Mouse (Mus musculus): ENCODE measurements at regions not wholly inside any gene's neighbourhood (a gene's known extent, or its start where the extent isn't known, plus 50 kb on each side); places are given as distances from the start of the nearest gene placed in this dataset.

DNA sequence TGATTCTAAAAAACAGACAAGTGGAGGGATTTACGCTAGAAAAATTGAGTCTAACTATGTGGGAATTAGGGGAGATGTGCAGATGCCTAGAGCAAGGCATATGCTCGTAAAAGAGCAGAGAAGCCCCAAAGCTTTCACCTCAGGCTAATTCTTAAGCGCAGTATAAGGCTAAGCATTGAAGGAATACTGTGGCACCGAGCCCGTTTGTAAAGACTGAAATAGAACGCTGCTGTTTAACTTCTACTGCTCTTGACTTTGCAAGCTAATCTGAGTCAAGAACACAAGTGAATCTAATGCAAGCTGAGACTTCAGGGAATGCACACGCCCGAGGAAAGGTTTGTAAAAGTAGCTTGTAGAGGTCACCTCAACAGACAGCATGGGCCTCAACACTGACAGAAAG lies 88.5 kb upstream of the Rorb start:
- Histone ChIP-seq H3K79me2 (ENCODE audit: control insufficient read depth, insufficient read depth) (no peaks in the 10 kb centered on the region), H3K79me3 (ENCODE audit: low read depth) (no peaks in the 10 kb centered on the region), H3K36me3 (ENCODE audit: control insufficient read depth, insufficient read depth) (no peaks in the 10 kb centered on the region), H3K4me3 (ENCODE audit: insufficient read depth, poor library complexity, severe bottlenecking) (no peak overlapping the region), H3K27me3 (ENCODE audit: control insufficient read depth, insufficient read depth, insufficient read length) (no peaks in the 10 kb centered on the region), H3ac (ENCODE audit: control insufficient read depth, insufficient read length, low read depth) (no peak overlapping the region)
- TF ChIP-seq MYOD1 (IDR thresholded peaks at IDR 0.05; ENCODE audit: control insufficient read depth, insufficient read length, low read depth) (no peak), CEBPB (IDR thresholded peaks at IDR 0.05; ENCODE audit: low read depth) (no peak), FOSL1 (IDR thresholded peaks at IDR 0.05; ENCODE audit: insufficient read depth, low read length, poor library complexity, severe bottlenecking) (no peak), CTCF (IDR thresholded peaks at IDR 0.05; ENCODE audit: control insufficient read depth, insufficient read depth, insufficient read length) (no peak), MAX (IDR thresholded peaks at IDR 0.05) (no peak), MYOG (IDR thresholded peaks at IDR 0.05; ENCODE audit: control insufficient read depth, extremely low read depth, insufficient read length) (no peak), USF1 (IDR thresholded peaks at IDR 0.05; ENCODE audit: low read depth) (no peak)

DNA sequence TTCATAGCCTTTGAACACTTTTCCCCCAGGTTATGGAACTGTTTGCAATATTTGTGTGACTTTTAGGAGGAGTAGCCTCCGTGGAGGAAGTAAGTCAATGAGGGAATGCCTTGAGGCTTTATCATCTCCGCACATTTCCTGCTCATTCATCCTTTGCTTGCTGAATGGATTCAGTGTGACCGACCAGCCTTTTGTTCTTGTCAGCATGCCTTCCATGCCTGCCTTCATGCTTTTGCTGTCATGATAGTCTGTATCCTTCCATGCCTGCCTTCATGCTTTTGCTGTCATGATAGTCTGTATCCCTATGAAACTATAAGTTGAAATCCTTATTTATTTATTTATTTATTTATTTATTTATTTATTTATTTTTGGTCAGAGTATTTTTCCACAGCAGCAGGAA lies 87.8 kb upstream of the Rorb start:
- Histone ChIP-seq H3K27me3 (ENCODE audit: control insufficient read depth, insufficient read depth, insufficient read length) (no peaks in the 10 kb centered on the region), H3K36me3 (ENCODE audit: control insufficient read depth, insufficient read depth) (no peaks in the 10 kb centered on the region), H3K4me3 (ENCODE audit: insufficient read depth, poor library complexity, severe bottlenecking) (no peak overlapping the region), H3K79me3 (ENCODE audit: low read depth) (no peaks in the 10 kb centered on the region), H3K79me2 (ENCODE audit: control insufficient read depth, insufficient read depth) (no peaks in the 10 kb centered on the region), H3ac (ENCODE audit: control insufficient read depth, insufficient read length, low read depth) (no peak overlapping the region)
- TF ChIP-seq FOSL1 (IDR thresholded peaks at IDR 0.05; ENCODE audit: insufficient read depth, low read length, poor library complexity, severe bottlenecking) (no peak), MAX (IDR thresholded peaks at IDR 0.05) (no peak), CTCF (IDR thresholded peaks at IDR 0.05; ENCODE audit: control insufficient read depth, insufficient read depth, insufficient read length) (no peak), USF1 (IDR thresholded peaks at IDR 0.05; ENCODE audit: low read depth) (no peak), MYOD1 (IDR thresholded peaks at IDR 0.05; ENCODE audit: control insufficient read depth, insufficient read length, low read depth) (no peak), CEBPB (IDR thresholded peaks at IDR 0.05; ENCODE audit: low read depth) (no peak), MYOG (IDR thresholded peaks at IDR 0.05; ENCODE audit: control insufficient read depth, extremely low read depth, insufficient read length) (no peak)

- H3ac ChIP-seq (ENCODE audit: control insufficient read depth, insufficient read length, low read depth), result no peak overlapping the region
- no peaks in the 10 kb centered on the region for H3K79me3 ChIP-seq (ENCODE audit: low read depth)
- no peaks in the 10 kb centered on the region for H3K79me2 ChIP-seq (ENCODE audit: control insufficient read depth, insufficient read depth)
- no peak overlapping the region for H3K4me3 ChIP-seq (ENCODE audit: insufficient read depth, poor library complexity, severe bottlenecking)
- no peaks in the 10 kb centered on the region for H3K36me3 ChIP-seq (ENCODE audit: control insufficient read depth, insufficient read depth)
- TF ChIP-seq MYOD1 (IDR thresholded peaks at IDR 0.05; ENCODE audit: control insufficient read depth, insufficient read length, low read depth), result no peak
- no peak for TF ChIP-seq MYOG (IDR thresholded peaks at IDR 0.05; ENCODE audit: control insufficient read depth, extremely low read depth, insufficient read length)
- no peak for TF ChIP-seq MAX (IDR thresholded peaks at IDR 0.05)
- TF ChIP-seq CEBPB (IDR thresholded peaks at IDR 0.05; ENCODE audit: low read depth), result no peak
- TF ChIP-seq FOSL1 (IDR thresholded peaks at IDR 0.05; ENCODE audit: insufficient read depth, low read length, poor library complexity, severe bottlenecking), result no peak
- no peak for TF ChIP-seq CTCF (IDR thresholded peaks at IDR 0.05; ENCODE audit: control insufficient read depth, insufficient read depth, insufficient read length)
- TF ChIP-seq USF1 (IDR thresholded peaks at IDR 0.05; ENCODE audit: low read depth), result no peak
- H3K27me3 ChIP-seq (ENCODE audit: control insufficient read depth, insufficient read depth, insufficient read length), result no peaks in the 10 kb centered on the region
These were observed 83.7 kb upstream of the Rorb start for GRCm38 (mm10) chr19:19194728-19195127.

DNA sequence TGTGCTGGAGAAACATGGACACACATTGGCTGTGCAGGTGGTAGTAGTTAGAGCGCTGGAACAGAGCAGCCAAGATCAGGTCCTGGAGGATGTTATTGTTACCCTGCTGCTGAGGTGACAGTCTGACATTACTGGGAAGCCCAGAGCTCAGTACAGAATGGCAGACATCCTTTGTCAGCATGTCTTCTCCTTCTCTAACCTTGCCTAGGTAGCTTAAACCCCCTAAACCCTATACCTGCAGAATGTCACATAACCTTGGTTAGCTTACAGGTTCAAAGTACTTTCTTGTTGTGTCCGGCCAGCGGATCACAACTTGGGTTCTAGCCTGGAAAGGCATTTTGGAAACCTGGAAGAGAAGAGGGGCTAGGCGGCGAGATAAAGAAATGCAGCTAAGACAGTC lies 83.3 kb upstream of the Rorb start:
- no peaks in the 10 kb centered on the region for H3K79me3 ChIP-seq (ENCODE audit: low read depth)
- H3K36me3 ChIP-seq (ENCODE audit: control insufficient read depth, insufficient read depth), result no peaks in the 10 kb centered on the region
- TF ChIP-seq CEBPB (IDR thresholded peaks at IDR 0.05; ENCODE audit: low read depth) (no peak), MAX (IDR thresholded peaks at IDR 0.05) (no peak), CTCF (IDR thresholded peaks at IDR 0.05; ENCODE audit: control insufficient read depth, insufficient read depth, insufficient read length) (no peak), FOSL1 (IDR thresholded peaks at IDR 0.05; ENCODE audit: insufficient read depth, low read length, poor library complexity, severe bottlenecking) (no peak), MYOD1 (IDR thresholded peaks at IDR 0.05; ENCODE audit: control insufficient read depth, insufficient read length, low read depth) (no peak), USF1 (IDR thresholded peaks at IDR 0.05; ENCODE audit: low read depth) (no peak), MYOG (IDR thresholded peaks at IDR 0.05; ENCODE audit: control insufficient read depth, extremely low read depth, insufficient read length) (no peak)
- H3K27me3 ChIP-seq (ENCODE audit: control insufficient read depth, insufficient read depth, insufficient read length), result no peaks in the 10 kb centered on the region
- H3ac ChIP-seq (ENCODE audit: control insufficient read depth, insufficient read length, low read depth), result no peak overlapping the region
- no peak overlapping the region for H3K4me3 ChIP-seq (ENCODE audit: insufficient read depth, poor library complexity, severe bottlenecking)
- no peaks in the 10 kb centered on the region for H3K79me2 ChIP-seq (ENCODE audit: control insufficient read depth, insufficient read depth)

DNA sequence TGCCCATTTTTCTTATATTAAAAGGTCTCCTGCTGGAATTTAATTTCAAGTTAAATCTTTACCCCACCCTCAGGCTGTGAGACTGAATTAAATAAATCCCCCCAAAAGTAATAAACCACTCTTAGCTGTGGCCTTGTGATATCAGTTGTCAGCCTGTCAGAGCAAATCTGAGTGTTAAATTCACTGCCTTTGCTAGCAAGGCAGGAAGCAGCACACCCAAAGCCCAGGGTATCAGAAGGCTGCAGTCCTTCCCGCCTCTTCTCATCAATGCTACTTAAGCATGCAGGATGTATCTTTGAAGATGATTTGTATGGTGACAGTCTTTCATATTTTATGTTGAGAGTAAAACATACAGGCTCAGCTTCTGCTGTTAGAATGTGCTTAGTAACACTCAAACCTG lies 61.8 kb upstream of the Rorb start:
- TF ChIP-seq CTCF (IDR thresholded peaks at IDR 0.05; ENCODE audit: control insufficient read depth, insufficient read depth, insufficient read length) (no peak), USF1 (IDR thresholded peaks at IDR 0.05; ENCODE audit: low read depth) (no peak), MYOD1 (IDR thresholded peaks at IDR 0.05; ENCODE audit: control insufficient read depth, insufficient read length, low read depth) (no peak), MYOG (IDR thresholded peaks at IDR 0.05; ENCODE audit: control insufficient read depth, extremely low read depth, insufficient read length) (no peak), FOSL1 (IDR thresholded peaks at IDR 0.05; ENCODE audit: insufficient read depth, low read length, poor library complexity, severe bottlenecking) (no peak), MAX (IDR thresholded peaks at IDR 0.05) (no peak), CEBPB (IDR thresholded peaks at IDR 0.05; ENCODE audit: low read depth) (no peak)
- H3ac ChIP-seq (ENCODE audit: control insufficient read depth, insufficient read length, low read depth), result no peak overlapping the region
- H3K79me3 ChIP-seq (ENCODE audit: low read depth), result no peaks in the 10 kb centered on the region
- H3K27me3 ChIP-seq (ENCODE audit: control insufficient read depth, insufficient read depth, insufficient read length), result no peaks in the 10 kb centered on the region
- H3K36me3 ChIP-seq (ENCODE audit: control insufficient read depth, insufficient read depth), result no peaks in the 10 kb centered on the region
- H3K4me3 ChIP-seq (ENCODE audit: insufficient read depth, poor library complexity, severe bottlenecking), result no peak overlapping the region
- H3K79me2 ChIP-seq (ENCODE audit: control insufficient read depth, insufficient read depth), result no peaks in the 10 kb centered on the region

- Histone ChIP-seq H3K36me3 (ENCODE audit: control insufficient read depth, insufficient read depth) (no peaks in the 10 kb centered on the region), H3K27me3 (ENCODE audit: control insufficient read depth, insufficient read depth, insufficient read length) (no peaks in the 10 kb centered on the region), H3K79me3 (ENCODE audit: low read depth) (no peaks in the 10 kb centered on the region), H3K4me3 (ENCODE audit: insufficient read depth, poor library complexity, severe bottlenecking) (no peak overlapping the region), H3ac (ENCODE audit: control insufficient read depth, insufficient read length, low read depth) (no peak overlapping the region), H3K79me2 (ENCODE audit: control insufficient read depth, insufficient read depth) (no peaks in the 10 kb centered on the region)
- TF ChIP-seq MYOD1 (IDR thresholded peaks at IDR 0.05; ENCODE audit: control insufficient read depth, insufficient read length, low read depth), result no peak
- TF ChIP-seq FOSL1 (IDR thresholded peaks at IDR 0.05; ENCODE audit: insufficient read depth, low read length, poor library complexity, severe bottlenecking), result no peak
- no peak for TF ChIP-seq USF1 (IDR thresholded peaks at IDR 0.05; ENCODE audit: low read depth)
- no peak for TF ChIP-seq MYOG (IDR thresholded peaks at IDR 0.05; ENCODE audit: control insufficient read depth, extremely low read depth, insufficient read length)
- no peak for TF ChIP-seq CEBPB (IDR thresholded peaks at IDR 0.05; ENCODE audit: low read depth)
- no peak for TF ChIP-seq MAX (IDR thresholded peaks at IDR 0.05)
- TF ChIP-seq CTCF (IDR thresholded peaks at IDR 0.05; ENCODE audit: control insufficient read depth, insufficient read depth, insufficient read length), result no peak
These were observed 59.8 kb upstream of the Rorb start for GRCm38 (mm10) chr19:19170807-19171206.
